Mouse (Mus musculus) MEL (cell line): ENCODE results near the gene Olfr12.

Source experiments
- CTCF ChIP-seq, 3 experiments: IDR thresholded peaks in 2 of 3; conservative IDR thresholded peaks in 1 of 3; 2 replicates each; pipeline ENCODE4 v1.5.1; 2011 to 2012; ENCODE audit warnings: low read length in 3 of 3, low read depth in 2 of 3, mild to moderate bottlenecking in 2 of 3, improper control_type of control experiment in 1 of 3, inconsistent platforms in 1 of 3, mixed read lengths in 1 of 3, moderate library complexity in 1 of 3; ENCODE audit not compliant: control insufficient read depth in 1 of 3, insufficient read depth in 1 of 3, poor library complexity in 1 of 3, severe bottlenecking in 1 of 3
- SIN3A ChIP-seq: IDR thresholded peaks from 2 replicates; pipeline ENCODE4 v1.6.1; 2012; ENCODE audit warnings: low read length, improper control_type of control experiment, inconsistent platforms
- SMC3 ChIP-seq: IDR thresholded peaks from 2 replicates; pipeline ENCODE4 v1.6.1; 2011; ENCODE audit warnings: low read depth, low read length, improper control_type of control experiment
- UBTF ChIP-seq: IDR thresholded peaks from 2 replicates; pipeline ENCODE4 v1.6.1; 2012; ENCODE audit warnings: low read depth, mild to moderate bottlenecking, inconsistent platforms, low read length, improper control_type of control experiment, moderate library complexity, borderline replicate concordance; ENCODE audit not compliant: insufficient read depth

DNA sequence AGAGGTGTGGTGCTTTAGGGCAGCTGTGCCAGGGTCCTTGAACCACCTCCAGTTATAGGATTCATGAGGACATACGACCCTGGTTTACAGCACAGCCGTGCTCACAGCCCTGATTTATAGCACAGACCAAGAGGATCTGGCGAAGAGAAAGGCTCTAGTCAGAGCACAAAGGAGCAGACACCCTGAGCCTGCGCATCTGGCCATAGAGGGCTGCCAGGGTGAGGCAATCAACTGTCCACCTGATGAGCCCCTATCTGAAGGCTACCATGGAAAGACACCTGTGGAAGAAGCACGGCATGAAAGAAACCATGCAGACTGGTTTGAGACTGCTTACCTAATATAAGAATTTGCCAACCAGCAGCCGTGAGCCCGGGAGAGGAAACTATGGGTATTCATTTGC is 29.0 kb downstream of the Olfr12 start:
- TF ChIP-seq SMC3: no peak
- TF ChIP-seq SIN3A: no peak
- TF ChIP-seq UBTF: no peak
- no peak for TF ChIP-seq CTCF (IDR thresholded peaks at IDR 0.05 in 2 of 3, conservative IDR thresholded peaks at IDR 0.05 in 1 of 3; ENCODE audit: control insufficient read depth in 1 of 3, insufficient read depth in 1 of 3, low read depth in 2 of 3, low read length in 3 of 3, poor library complexity in 1 of 3, severe bottlenecking in 1 of 3)
